Mouse (Mus musculus): ENCODE data around the gene Noxa1.

The Noxa1 gene

GRCm38 (mm10) chr2:25095109-25095850 lies at the start of gene Noxa1:
TSS of gene Noxa1 (minus strand) at chr2:25095149.
- peak; percentile 76 for DNase-seq (ENCODE audit: low read depth, low spot score)

- no peak for DNase-seq (ENCODE audit: low read depth, low spot score)
Measured at GRCm38 (mm10) chr2:25141921-25142320, 47.0 kb upstream of the Noxa1 start.

DNA sequence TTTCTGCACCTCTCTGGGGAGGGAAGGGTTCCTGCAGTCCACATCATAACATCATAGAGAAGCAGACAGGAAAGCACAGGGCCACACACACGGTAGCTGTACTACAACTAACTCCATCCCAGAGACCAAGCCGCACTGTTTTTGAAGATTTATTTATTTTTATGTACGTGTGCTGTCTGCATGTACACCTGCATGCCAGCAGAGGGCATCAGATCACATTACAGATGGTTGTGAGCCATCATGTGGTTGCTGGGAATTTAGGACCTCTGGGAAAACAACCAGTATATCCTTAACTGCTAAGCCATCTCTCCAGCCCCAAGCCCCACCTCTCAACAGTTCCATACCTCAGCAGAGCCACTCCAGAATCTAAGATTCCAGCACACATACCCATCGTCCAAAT lies 46.2 kb upstream of the Noxa1 start:
- no peak for DNase-seq (ENCODE audit: low read depth, low spot score)

DNA sequence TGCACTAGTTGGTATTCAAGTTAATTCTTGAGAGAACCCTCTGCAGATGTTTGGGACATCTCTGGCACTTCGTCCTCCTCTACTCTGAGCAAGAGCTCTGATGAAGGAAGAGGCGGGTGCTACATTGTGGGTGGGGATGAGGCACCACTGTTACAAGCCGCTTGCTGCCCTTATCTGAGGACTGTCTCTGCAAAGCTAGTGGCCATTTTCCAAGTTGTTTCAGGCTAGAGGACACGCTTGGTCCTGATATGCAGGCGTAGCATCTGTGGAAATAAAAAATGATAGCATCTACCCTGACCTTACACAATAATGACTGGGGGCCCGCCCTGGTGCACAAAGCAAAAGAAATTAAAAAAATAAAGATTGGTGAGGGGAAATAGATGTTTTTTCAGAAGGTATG lies 42.9 kb upstream of the Noxa1 start:
- no peak for DNase-seq (ENCODE audit: low read depth, low spot score)

DNA sequence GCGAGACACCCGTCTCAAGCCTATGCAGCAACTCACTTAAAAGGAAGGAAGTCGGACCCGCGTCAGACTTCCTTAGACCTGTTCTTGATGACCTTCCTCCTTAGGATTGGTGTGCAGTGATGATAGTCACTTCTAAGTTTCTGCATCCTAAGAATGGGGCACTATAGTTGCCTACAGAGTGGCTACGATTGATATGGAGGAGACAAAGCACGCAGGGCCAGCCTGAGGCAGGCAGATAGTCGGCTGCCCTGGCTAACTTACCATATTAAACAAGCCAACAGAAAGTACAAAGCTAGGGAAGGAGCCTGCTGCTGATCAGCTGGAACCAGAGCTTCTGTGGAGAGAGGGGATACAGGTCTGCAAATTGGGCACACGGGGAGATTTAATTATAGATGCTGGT lies 36.7 kb upstream of the Noxa1 start:
- no peak for DNase-seq (ENCODE audit: low read depth, low spot score)

GRCm38 (mm10) chr2:25128072-25128471 lies 33.1 kb upstream of the Noxa1 start:
- no peak for DNase-seq (ENCODE audit: low read depth, low spot score)

- peak; percentile 87 for DNase-seq (ENCODE audit: low read depth, low spot score)
Measured at GRCm38 (mm10) chr2:25127206-25127605, 32.3 kb upstream of the Noxa1 start.

DNA sequence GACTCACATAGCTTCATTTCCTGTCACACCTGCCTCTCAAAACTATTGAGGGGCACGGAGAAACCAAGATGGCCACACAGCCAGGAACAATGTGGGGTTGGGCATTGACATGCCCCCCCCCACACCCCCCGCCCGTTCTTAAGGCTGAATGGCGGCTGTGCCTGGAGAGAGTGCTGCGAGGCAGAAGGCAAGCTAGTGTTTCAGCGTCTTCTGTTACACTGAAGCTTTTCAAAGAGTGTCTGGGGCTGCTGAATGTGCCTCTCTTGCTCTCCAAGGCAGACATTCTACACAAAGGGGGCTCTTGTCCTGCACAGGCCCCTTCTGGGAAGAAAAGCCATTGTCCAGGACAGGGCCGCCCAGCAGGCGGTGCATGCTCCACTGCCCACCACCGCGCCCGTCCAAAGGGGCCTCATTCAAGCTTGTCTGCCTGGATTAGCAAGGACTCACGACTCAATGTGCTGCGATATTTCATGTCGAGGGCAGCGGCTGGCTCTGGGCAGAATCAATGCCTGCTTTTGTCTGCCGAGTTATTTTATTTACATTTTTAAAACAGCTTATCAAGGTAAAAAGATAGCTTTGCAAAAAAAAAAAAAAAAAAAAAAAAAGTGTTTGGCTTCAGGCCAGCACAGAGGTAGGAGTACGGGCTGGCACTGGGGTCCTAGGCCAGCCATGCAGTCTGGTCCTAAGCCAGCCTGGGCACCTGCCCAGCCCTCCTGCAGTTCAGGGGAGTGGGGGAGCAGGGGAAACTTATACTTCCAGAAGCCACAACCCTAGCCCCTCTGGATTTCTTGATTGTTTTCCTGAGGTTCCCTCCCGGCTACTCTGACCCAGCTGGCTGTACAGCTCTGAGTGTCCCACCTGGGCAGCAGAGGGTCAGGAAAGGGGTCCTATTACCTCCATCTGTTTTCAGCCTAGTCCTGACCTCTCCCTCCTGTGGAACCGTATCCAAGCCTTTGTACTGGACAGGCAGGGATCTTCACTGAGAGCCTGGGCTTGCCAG lies 31.4 kb upstream of the Noxa1 start:
- DNase-seq (ENCODE audit: low read depth, low spot score), result no peak

GRCm38 (mm10) chr2:25125146-25125545 lies 30.2 kb upstream of the Noxa1 start:
- no peak for DNase-seq (ENCODE audit: low read depth, low spot score)

GRCm38 (mm10) chr2:25124411-25124810 lies 29.5 kb upstream of the Noxa1 start:
- DNase-seq (ENCODE audit: low read depth, low spot score), result no peak

DNA sequence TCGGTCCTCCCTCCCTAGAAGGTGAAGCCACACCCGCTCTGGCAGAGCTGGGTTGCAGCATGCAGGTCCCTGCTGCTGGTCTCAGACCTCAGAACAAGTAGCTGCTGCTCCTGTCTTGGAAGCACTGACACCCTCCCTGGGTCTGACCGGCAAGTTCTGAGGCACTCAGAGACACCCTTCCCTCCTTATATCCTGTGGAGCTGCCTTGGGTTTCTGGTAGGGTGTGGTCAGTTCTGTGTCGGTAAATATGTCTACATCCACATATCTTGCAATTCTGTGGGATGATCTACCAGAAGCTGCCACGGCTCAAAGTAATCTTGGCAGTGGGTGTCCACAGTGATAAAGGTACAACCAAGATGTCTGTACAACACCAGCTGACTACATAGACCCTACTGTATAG lies 28.6 kb upstream of the Noxa1 start:
- no peak for DNase-seq (ENCODE audit: low read depth, low spot score)

GRCm38 (mm10) chr2:25122666-25123065 lies 27.7 kb upstream of the Noxa1 start:
- no peak for DNase-seq (ENCODE audit: low read depth, low spot score)

DNA sequence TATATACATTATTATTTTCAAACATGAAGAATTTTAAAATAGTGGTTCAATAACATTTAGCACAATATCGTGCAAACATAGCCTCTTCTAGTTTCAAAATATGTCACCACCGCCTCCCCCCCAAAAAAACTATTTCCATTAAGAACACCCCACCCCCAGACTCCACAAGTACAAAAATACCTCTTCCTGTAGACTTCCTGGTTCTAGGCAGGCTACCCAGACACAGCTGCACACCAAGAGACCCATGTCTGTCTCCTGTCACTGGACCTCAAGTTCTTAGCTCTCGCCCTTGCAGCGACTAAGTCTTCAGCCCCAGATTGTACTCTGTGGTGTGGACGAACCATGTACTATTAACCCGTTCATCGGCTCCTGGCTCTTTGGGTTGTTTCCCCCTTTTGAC lies 26.0 kb upstream of the Noxa1 start:
- DNase-seq (ENCODE audit: low read depth, low spot score), result peak; percentile 46

- DNase-seq (ENCODE audit: low read depth, low spot score), result no peak
Measured at GRCm38 (mm10) chr2:25115442-25115841, 20.5 kb upstream of the Noxa1 start.

DNA sequence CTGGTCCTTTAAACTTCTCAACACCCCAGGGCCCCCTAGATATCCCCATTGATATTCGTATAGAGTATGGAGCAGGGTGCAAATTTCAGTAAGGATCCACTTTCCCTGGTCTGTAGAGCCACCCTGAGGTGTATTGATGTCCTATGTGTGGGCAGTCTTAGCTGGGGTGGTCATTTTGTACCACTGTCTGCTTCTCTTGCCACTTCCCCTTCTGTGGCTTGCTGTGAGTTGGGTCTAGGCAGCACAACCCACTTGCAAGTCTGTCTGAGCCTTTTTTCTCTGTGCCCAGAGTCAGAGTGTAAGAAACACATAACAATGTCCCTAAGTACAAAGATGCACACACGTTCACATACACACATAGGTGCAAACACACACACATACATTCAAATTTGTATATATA lies 19.4 kb upstream of the Noxa1 start:
- DNase-seq (ENCODE audit: low read depth, low spot score), result no peak

DNA sequence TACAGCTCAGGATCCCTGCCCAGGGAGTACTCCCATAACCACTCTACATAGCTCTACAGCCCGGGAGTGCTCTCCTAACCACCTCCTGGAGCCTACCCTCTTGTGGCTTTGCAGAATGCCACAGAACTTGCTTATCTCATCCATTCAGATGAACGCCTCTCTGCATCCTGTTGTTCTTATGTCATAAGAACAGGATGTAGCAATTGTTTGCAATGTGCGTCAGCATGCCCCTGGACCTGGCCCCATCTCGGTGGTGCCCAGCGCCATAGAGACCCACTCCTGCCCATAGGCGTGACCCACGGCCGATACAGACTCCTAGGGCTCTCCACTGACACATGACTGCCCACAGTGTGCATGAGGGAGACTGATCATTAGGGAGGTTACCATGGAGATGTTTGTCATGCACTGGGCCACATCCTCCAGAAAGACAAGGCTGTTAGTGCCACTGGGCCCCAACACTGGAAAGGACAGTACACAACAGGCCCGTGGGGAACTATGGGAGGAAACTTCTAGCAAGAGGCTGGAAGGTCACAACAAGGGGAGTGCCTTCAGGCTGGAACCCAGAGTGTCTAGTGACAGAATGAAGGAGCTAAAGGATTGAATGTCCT lies 16.3 kb upstream of the Noxa1 start:
- DNase-seq (ENCODE audit: low read depth, low spot score), result peak; percentile 75

GRCm38 (mm10) chr2:25110505-25111183 lies 15.7 kb upstream of the Noxa1 start:
- no peak for DNase-seq (ENCODE audit: low read depth, low spot score)

GRCm38 (mm10) chr2:25109487-25109886 lies 14.5 kb upstream of the Noxa1 start:
- no peak for DNase-seq (ENCODE audit: low read depth, low spot score)

DNA sequence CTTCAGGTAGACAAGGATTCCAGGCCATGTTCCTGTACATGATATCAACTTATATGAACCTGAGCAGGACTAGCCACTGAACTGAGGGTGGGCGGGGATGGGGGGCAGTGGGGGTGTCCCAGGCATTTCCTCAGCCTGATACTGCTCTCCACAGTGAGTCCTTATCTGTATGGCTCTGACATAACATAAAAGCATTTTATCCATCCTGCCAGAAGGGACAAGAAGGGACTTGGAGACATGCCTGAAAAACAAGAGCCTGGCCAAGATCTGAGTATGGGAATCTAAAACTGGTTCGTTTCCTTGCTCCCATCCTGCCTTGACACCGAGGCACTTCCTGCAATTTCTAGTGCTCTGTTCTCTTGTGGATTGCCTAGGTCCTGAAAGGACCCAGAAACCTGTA lies 11.1 kb upstream of the Noxa1 start:
- no peak for DNase-seq (ENCODE audit: low read depth, low spot score)

- DNase-seq (ENCODE audit: low read depth, low spot score), result no peak
Measured at GRCm38 (mm10) chr2:25104122-25104521, 9.2 kb upstream of the Noxa1 start.

DNA sequence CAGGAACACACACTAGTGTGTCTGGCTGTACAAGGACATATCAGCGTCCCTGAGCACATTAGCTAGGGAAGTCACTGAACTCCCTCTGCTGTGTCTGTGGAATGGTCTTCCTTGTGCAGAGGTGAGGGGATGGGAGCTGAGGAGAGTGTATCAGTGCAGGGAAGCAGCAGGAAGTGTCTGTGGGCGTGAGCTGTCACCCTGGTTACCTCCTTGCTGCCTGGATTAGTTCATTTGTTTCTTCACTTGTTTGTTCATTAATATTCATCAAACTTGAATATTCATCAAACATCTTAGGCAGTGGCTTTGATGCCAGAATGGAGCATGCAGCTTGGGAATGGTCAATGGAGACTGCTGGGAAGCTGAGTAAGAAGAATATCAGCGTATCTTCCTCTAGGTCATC lies 4.8 kb upstream of the Noxa1 start:
- DNase-seq (ENCODE audit: low read depth, low spot score), result peak; percentile 41

DNA sequence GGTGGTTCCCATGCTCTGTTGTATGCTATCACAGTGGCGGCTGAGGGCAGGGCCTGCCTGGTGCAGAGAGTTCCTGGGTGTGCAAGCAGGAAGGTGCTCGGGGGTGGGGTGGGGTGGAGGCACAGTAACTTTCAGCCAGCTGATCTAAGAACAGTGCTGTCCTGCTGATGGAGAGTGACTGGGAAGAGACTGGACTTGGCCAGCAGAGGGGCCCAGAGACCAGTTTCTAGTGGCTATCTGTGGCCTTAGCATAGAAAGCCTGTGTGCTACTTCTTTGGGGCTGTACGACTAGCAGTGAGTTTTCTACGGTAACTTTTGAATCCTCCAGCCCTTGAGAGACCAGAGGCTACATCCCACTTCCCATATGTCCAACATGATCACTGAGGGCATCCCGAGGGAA lies 4.0 kb upstream of the Noxa1 start:
- DNase-seq (ENCODE audit: low read depth, low spot score), result peak; percentile 34
